Mouse (Mus musculus) liver, embryonic 15.5 days (tissue): ENCODE measurements around the gene Fcmr. TPM values are rescaled to one million over a fixed set of nuclear protein-coding genes. Genes with fewer than 3 reads are reported as not detected.

Experiments used
- ATAC-seq: fragments of 200-750 bp; cut with Nextera tagmentation; 2 replicates; pipeline ENCODE4 v1.8.0; 2017; ENCODE audit warnings: moderate number of reproducible peaks, mild to moderate bottlenecking, moderate library complexity; ENCODE audit not compliant: insufficient read depth
- H3K27ac ChIP-seq: fragments of 300-500 bp; sonication (generic); replicated peaks from 2 replicates; pipeline ENCODE4 v1.5.1; 2015; ENCODE audit warnings: mild to moderate bottlenecking, inconsistent platforms
- H3K27me3 ChIP-seq: fragments of 300-500 bp; sonication (generic); 2 replicates; pipeline ENCODE4 v1.6.1; 2015; ENCODE audit warnings: mild to moderate bottlenecking, inconsistent platforms
- H3K36me3 ChIP-seq: fragments of 300-500 bp; sonication (generic); replicated peaks from 2 replicates; pipeline ENCODE4 v1.6.1; 2015; ENCODE audit warnings: moderate library complexity, mild to moderate bottlenecking, inconsistent platforms
- H3K4me1 ChIP-seq: fragments of 300-500 bp; sonication (generic); replicated peaks from 2 replicates; pipeline ENCODE4 v1.6.1; 2015; ENCODE audit warnings: inconsistent platforms
- H3K4me2 ChIP-seq: fragments of 300-500 bp; sonication (generic); 2 replicates; pipeline ENCODE4 v1.6.1; 2015; ENCODE audit warnings: moderate library complexity, mild to moderate bottlenecking, inconsistent platforms
- H3K4me3 ChIP-seq: fragments of 300-500 bp; sonication (generic); replicated peaks from 2 replicates; pipeline ENCODE4 v1.5.1; 2015; ENCODE audit warnings: mild to moderate bottlenecking, inconsistent platforms
- H3K9ac ChIP-seq: fragments of 300-500 bp; sonication (generic); 2 replicates; pipeline ENCODE4 v1.6.1; 2015; ENCODE audit warnings: moderate library complexity, mild to moderate bottlenecking, inconsistent platforms
- H3K9me3 ChIP-seq: fragments of 300-500 bp; sonication (generic); replicated peaks from 2 replicates; pipeline ENCODE4 v1.6.1; 2016; ENCODE audit warnings: inconsistent platforms
- WGBS: fragments of 180-500 bp; shearing (Covaris S2); methylation state at CpG from one replicate; pipeline ENCODE4 v1.1.7; 2015; ENCODE audit warnings: mixed read lengths; ENCODE audit not compliant: insufficient replicate concordance; 5-methylcytosine and 5-hydroxymethylcytosine counted together
- polyA plus RNA-seq: library from polyadenylated mRNA; unstranded; fragments of >200 nt; fragmentation: Nextera tagmentation; extraction: Ambion mirVana; gene quantifications from 2 replicates; pipeline ENCODE4 v1.2.1, GENCODE M21; 2015

Fcmr gene
- polyA plus RNA-seq, 1 experiment from 2014 or later = not detected

DNA sequence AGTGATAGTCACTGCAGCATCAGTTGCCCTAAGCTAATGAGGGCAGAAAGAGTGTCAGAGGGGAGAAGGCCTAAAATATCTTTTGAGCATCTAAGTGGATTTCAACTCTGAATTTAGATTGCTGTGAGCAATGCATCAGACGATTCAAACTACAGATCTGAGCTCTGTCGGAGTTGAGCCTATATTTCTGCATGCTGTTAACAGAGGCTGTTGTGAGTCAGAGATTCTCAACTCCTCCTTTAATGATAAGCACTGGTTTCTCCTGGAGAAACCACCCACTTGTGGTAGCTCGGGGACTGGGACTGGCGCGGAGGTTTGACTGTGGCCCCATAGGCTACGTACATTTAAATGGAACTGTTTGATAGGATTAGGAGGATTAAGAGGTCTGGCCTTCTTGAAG lies 29.0 kb downstream of the Fcmr start:
- H3K9me3 ChIP-seq = no peaks in the 10 kb centered on the region
- no peaks in the 10 kb centered on the region for H3K27me3 ChIP-seq
- no peak for ATAC-seq
- no peak overlapping the region for H3K27ac ChIP-seq
- no peaks in the 10 kb centered on the region for H3K4me1 ChIP-seq
- H3K4me2 ChIP-seq = no peak overlapping the region
- H3K4me3 ChIP-seq = no peak overlapping the region
- H3K9ac ChIP-seq = no peak overlapping the region
- H3K36me3 ChIP-seq = no peaks in the 10 kb centered on the region
- 54% methylated on average over 6 of the region's 6 CpGs for WGBS

DNA sequence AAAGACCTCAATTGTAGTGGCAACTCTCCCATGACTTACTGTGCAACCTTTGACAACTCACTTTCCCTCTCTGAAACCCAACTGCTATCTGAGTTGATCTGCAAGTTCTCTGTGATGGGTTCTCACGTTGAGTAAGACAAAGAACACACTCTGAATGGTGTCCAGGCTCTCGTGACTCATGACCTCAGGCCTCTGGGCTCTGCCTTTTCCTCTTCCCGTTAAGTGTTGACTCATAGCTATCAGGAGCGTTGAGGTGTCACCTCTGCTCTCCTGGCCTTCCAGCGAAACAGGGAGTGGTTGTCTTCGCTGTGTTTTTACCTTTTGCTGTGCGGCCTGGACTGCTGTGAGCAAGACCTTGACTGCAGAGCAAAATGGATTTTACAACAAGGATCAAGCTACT lies 37.0 kb downstream of the Fcmr start:
- H3K27me3 ChIP-seq = no peaks in the 10 kb centered on the region
- ATAC-seq = no peak
- H3K9me3 ChIP-seq = no peaks in the 10 kb centered on the region
- H3K9ac ChIP-seq = no peak overlapping the region
- no peaks in the 10 kb centered on the region for H3K4me1 ChIP-seq
- no peak overlapping the region for H3K4me3 ChIP-seq
- no peak overlapping the region for H3K27ac ChIP-seq
- H3K4me2 ChIP-seq = no peak overlapping the region
- no peaks in the 10 kb centered on the region for H3K36me3 ChIP-seq
- 56% methylated on average over 7 of the region's 7 CpGs for WGBS

DNA sequence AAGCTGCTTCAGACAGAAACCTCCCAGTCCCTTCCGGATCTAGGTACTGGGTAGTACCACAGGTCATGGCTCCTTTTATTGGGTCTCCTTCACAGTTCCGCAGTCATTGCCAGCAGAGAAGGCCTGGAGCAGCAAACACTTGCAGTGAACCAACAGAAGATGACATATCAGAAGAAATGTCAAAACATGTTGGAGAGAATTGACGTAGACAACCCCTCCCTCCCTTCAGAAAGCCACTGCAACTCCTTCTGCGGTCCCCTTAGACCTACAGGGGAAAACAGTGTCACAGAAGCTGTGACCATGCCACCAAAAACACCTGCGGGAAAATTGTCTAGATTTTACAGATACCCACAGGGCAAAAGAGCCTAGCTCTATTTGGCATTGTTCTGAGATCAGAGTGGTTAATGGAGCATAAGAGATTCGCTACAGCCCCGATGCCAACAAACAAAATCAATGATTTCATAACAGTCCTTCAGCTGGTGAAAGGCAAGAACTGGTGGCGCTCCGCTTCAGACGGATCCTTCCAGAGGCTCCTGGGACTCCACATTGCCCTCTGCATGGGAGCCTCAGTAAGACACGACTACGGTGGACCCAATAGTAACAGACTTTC lies 46.0 kb downstream of the Fcmr start, which contains the start of gene Il20:
Gene Il20 (minus strand): TSS at position 51 of the 610 bp plus-strand sequence.
- H3K36me3 ChIP-seq = no peaks in the 10 kb centered on the region
- no peaks in the 10 kb centered on the region for H3K4me1 ChIP-seq
- H3K4me2 ChIP-seq = no peak within 1 kb of the TSS
- H3K4me3 ChIP-seq = no peak within 1 kb of the TSS
- WGBS = 72% methylated on average over 12 of the region's 12 CpGs
- H3K27me3 ChIP-seq = no peaks in the 10 kb centered on the region
- H3K9ac ChIP-seq = no peak within 1 kb of the TSS
- H3K9me3 ChIP-seq = no peaks in the 10 kb centered on the region
- H3K27ac ChIP-seq = no peak within 1 kb of the TSS
- no peak for ATAC-seq

DNA sequence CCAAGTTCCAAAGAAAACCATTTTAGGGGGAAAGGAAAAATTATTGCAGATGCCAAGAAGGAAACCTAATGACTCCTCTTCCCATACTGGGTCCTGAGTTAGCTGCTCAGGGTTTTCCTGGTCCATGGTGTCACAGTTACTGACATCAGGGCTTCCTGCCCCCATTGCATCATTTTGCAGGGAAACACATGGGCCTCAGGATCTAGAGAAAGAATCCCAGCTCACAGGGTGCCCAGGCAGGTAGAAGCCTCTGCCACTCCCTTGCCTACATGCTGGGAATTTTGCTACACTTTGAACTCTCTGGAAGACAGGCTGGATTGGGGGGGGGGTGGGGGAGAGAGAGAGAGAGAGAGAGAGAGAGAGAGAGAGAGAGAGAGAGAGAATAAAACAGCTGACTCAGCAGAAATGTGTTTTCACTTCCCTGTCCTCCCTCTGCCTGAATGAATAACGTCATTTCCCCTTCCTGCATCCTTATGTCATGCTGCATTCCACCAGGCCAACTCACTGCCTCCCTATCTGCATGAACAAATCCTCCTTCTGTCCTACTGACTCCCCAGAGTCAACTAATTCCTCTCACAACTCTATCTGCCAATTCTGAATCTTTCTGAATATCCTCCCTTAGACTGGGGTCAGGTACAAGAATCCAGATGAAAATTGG lies 53.0 kb downstream of the Fcmr start:
- no peak overlapping the region for H3K27ac ChIP-seq
- WGBS = 23% methylated on average over 1 of the region's 1 CpGs
- no peak for ATAC-seq
- no peak overlapping the region for H3K4me2 ChIP-seq
- no peaks in the 10 kb centered on the region for H3K4me1 ChIP-seq
- H3K36me3 ChIP-seq = no peaks in the 10 kb centered on the region
- H3K9me3 ChIP-seq = no peaks in the 10 kb centered on the region
- H3K27me3 ChIP-seq = no peaks in the 10 kb centered on the region
- no peak overlapping the region for H3K4me3 ChIP-seq
- no peak overlapping the region for H3K9ac ChIP-seq

DNA sequence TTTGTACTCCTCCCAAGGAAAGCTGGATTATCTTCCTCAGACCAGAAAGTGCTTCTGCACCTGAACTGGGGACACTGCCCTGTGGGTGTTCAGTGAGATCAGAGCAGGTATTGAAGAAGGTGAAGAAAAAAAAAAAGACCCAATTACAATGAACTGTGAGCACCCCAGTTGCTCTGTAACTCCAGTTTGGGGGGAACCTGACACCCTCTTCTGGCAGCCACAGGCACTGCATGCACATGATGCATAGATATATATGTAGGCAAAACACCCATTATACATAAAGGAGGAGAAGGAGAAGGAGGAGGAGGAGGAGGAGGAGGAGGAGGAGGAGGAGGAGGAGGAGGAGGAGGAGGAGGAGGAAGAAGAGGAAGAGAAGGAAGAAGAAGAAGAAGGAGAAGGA lies 61.0 kb downstream of the Fcmr start:
- ATAC-seq = no peak
- Histone ChIP-seq H3K9ac (no peak overlapping the region), H3K27me3 (no peaks in the 10 kb centered on the region), H3K9me3 (no peaks in the 10 kb centered on the region), H3K27ac (no peak overlapping the region), H3K36me3 (no peaks in the 10 kb centered on the region), H3K4me3 (no peak overlapping the region), H3K4me1 (no peaks in the 10 kb centered on the region), H3K4me2 (no peak overlapping the region)

Other genes starting within 250 kb of the Fcmr start
- not detected in 2 replicates for gene Zp3r, start 236.0 kb upstream of the Fcmr start, polyA plus RNA-seq
- gene C4bp, start 204.0 kb upstream of the Fcmr start, polyA plus RNA-seq = 2.7 and 4.8 TPM in 2 replicates
- gene Gm29427, start 149.9 kb upstream of the Fcmr start, polyA plus RNA-seq = not detected in 2 replicates
- gene Yod1, start 148.3 kb upstream of the Fcmr start, polyA plus RNA-seq = 42.2 and 42.3 TPM in 2 replicates
- 5.2 and 5.9 TPM in 2 replicates for gene Pfkfb2, start 136.4 kb upstream of the Fcmr start, polyA plus RNA-seq
- 7.4 and 7.8 TPM in 2 replicates for gene AA986860, start 133.7 kb upstream of the Fcmr start, polyA plus RNA-seq
- gene Fcamr, start 64.8 kb upstream of the Fcmr start, polyA plus RNA-seq = not detected in 2 replicates
- gene Pigr, start 39.0 kb upstream of the Fcmr start, polyA plus RNA-seq = 0.24 and 0.40 TPM in 2 replicates
- gene Il24, start 21.8 kb downstream of the Fcmr start, polyA plus RNA-seq = not detected in 2 replicates
- not detected in 2 replicates for gene Il20, start 45.8 kb downstream of the Fcmr start, polyA plus RNA-seq
- gene Il19, start 74.4 kb downstream of the Fcmr start, polyA plus RNA-seq = not detected in 2 replicates
- not detected in 2 replicates for gene Il10, start 154.2 kb downstream of the Fcmr start, polyA plus RNA-seq
- gene Mapkapk2, start 232.2 kb downstream of the Fcmr start, polyA plus RNA-seq = 13.0 and 15.7 TPM in 2 replicates